Mouse (Mus musculus) cerebellum, adult 8-10 months (tissue): Measurements from ENCODE around the gene Gm4907.
"Not testable (repeated sequence)": the region's sequence is repeated elsewhere in the genome, so short reads cannot be mapped to it uniquely, and the experiment has no call there.

Experiments
- DNase-seq: peaks from one replicate; pipeline ENCODE4 v3.0.0; 2022

The Gm4907 gene

DNA sequence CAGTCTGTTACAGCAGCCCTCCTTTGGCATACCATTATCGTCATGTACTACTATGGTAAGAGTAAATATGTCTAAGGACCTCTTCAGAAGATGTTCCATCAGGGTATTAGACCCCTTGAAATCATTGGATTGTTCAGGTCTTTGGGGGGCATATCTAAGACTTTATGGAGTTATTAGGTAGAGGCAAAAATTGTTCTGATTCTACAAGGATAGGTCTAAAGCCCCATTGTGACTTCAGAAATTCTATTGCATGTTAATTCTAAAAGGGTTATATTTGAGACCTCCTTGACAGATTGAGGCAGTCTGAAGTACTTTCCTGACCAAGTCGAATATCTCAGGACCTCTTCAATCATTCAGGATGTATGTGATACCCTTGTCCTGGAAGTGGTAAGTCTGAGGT is at the start of gene Gm4907:
Gm4907 (plus strand) TSS at position 301 of the 400 bp plus-strand sequence.
- not testable (repeated sequence) for DNase-seq

DNA sequence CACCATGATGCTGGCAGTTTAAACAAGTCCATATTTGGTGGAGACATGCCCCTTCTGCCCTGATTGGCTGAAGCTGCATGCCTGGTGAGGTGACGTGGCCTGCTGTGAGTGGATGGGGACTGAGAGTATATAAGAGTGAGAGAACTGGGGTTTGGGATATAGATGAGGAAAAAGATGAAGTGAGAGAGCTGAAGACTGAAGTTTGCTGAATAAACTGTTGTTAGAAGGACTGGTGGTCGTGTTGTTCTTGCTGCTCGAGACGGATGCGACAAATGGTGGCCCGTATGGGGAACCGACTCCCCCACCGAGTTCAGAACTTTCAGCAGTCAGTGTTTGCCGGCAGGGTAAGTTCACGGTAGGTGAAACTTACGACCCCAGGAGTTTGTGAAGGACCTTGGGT is 48.6 kb upstream of the Gm4907 start:
- DNase-seq, result not testable (repeated sequence)

DNA sequence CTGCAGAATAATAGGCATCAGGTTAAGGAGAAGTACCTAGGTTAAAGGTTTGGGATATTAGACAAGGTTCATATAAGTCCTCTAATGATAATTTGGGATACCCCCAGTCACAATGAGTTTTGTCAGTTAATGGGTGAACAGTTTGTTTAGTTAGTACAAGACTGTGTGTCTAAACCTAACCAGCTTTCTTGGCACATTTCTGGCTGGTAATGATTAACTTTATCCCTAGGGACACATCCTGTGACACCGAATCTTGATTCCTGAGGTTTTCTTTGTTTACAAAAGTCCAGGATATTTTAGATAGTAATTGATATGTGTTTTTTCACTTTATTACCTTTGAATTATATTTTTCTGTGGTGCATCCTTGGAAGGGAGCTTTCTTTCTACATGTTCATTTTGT is 41.4 kb upstream of the Gm4907 start:
- no peak for DNase-seq

DNA sequence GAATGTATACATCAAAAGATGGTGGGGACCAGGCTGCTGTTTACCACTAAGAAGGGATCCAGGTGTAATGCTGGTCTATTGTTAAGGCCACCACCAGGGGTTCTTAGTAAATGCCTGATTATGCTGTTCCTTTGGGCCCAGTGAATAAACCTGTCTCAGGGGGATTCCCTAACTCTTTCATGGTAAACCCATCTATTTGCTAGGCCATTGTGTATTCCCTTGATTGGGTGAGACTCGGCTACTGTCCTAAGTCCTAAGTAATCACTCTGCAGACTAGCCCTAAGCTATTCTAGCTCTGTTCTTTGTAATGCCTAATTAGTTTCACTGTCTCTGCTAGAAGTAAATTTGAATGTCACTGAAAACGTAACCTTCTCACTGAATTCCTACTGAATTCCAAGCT is 71.8 kb downstream of the Gm4907 start:
- DNase-seq, result no peak
